Mouse (Mus musculus) kidney, adult 18-20 months (tissue): Measurements from ENCODE around the gene Nae1.
A peak's percentile ranks its signal among the peaks of the same experiment; 100 is the strongest.
"Not testable (repeated sequence)": the region's sequence is repeated elsewhere in the genome, so short reads cannot be mapped to it uniquely, and the experiment has no call there.

ENCODE experiments used
- DNase-seq: peaks from one replicate; pipeline ENCODE4 v3.0.0; 2021

Nae1 gene

DNA sequence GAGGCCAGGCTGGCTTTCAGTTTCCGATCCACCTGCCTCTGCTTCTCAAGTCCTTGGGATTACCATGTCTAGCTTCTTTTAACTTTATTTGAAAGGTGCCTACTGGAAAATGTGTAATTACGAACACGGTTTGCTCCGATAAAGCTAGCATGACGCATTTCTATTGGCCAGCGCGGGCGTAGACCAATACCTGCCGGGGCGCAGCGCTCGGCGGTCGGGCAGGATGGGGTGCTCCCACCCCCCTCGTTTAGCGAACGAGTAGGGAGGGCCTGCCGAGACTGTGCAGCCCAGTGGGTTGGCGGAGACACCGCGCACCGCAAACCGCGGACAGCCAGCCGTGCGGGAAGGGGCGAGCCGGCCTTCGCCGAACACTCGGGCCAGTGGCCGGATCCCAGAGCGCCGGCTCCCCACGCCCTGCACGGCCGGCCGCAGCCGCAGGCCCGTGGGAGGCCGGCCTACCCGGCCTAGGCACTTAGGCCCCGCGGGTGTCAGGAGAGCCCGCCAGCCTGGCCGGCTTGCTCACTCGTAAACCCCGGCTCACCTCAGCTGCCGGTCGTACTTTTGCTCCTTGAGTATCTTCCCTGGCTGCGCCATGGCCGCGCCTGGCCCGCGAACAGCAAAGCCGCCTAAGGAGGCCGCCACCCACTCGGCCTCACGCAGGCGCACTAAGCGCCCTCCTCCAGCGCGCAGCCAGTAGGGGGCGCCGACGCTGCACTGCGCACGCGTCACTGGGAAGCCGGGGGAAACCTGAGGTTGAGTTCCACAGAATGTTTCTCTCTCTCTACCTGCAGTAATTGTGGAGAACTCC, at the start of gene Nae1, which contains the start of gene Car7:
Gene Nae1, minus strand, starts transcription at position 667 of the 808 bp plus-strand sequence.
Gene Car7, plus strand, starts transcription at position 719 of the 808 bp plus-strand sequence.
- DNase-seq, result peak; percentile 96

DNA sequence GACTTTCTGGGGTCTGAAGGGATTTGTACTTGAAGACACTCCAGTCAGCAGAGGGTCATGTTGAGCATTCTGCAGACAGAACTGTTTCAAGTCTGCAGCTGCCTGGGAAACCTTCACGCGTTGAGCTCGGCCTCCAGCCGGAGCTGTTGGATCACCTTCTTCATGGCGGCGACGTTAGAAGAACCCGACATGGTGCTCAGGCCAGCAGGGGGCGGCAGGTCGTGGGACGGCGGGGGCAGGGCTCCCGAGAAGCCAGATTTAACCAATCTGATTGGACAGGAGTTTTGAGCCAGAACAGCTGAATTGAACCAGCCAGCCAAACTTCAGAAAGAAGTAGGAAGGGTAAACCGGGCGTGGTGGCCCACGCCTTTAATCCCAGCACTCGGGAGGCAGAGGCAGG, 43.2 kb upstream of the Nae1 start:
- not testable (repeated sequence) for DNase-seq

- DNase-seq, result no peak
These were observed 42.4 kb upstream of the Nae1 start for GRCm38 (mm10) chr8:104576820-104577219.

DNA sequence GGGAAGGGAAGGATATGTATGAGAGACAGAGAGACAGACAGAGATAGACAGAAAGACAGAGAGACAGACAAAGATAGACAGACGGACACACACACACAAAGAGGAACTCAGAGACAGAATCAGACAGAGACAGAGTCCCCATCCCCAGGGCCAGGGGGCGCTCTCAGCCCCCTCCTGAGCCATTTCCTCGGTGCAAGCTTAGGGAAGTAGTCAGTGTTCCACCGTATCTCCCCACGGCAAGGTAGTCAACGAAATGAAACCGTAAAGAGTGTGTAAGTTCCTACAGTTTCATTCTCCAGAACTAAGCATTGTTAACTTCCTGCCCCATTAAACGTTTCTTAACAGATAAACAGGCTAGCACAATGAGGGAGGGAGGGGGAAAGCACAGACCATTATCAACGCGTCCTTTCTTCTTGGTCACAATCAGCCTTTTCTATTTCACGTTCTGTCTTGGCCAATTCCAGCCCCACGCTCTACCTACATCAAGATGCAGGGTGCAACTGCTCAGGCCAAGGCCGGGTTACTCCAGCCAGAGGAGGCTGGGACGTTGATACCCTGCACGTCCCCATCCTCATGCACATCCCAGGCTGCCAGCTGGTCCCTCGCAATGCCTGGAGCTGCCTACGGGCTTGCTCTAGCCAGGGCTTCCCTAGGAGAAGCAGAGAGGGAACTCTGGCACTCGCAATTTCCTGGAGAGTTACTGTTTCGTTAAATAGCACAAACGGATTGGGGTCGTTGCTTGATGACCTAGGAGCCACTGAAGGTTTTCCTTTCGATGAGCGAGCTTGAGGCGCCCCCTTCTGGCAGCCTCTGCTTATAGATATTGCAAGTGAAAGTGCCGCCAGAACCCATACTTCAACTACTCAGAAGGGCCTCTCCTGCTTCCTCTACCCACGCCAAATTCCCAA, 36.3 kb upstream of the Nae1 start:
- DNase-seq, result peak; percentile 88

DNA sequence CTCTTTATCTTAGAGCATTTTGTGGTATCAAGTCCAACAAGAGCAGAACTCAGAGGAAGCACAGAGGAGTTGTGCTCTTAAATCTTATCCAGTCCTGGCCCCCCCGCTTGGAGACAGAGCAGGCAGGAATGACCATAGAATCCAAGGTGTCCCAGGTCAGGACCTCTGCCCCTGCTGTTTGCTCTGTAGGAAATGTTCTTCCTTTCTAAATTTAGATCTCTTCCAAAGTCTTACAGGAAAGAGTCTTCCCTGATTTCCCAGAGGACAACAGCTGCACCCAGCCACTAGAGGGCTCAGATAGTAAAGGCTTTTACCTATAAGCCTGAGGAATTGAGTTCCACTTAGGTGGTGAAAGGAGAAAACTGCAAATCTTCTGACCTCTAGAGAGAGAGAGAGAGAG, 35.1 kb upstream of the Nae1 start:
- DNase-seq, result peak; percentile 58

DNA sequence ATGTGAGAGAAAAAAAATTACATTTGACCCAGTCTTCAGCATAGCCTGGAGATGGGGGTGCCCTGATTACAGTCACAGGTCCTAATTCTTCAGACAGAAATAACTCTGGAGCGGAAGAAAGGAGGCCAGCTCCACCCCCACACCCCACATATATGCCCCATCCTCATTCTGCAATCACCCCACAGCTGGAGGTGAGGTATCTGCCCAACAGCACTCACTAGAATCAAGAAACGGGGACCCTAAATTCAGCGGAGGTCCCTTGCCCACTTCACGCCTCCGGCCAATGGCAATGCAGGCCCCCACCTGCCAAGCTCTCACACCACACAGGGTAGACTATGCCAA, 31.0 kb upstream of the Nae1 start:
- no peak for DNase-seq

GRCm38 (mm10) chr8:104564633-104565456, 30.4 kb upstream of the Nae1 start:
- DNase-seq, result peak; percentile 88

- DNase-seq, result no peak
These were observed 26.3 kb upstream of the Nae1 start for GRCm38 (mm10) chr8:104560731-104561130.

DNA sequence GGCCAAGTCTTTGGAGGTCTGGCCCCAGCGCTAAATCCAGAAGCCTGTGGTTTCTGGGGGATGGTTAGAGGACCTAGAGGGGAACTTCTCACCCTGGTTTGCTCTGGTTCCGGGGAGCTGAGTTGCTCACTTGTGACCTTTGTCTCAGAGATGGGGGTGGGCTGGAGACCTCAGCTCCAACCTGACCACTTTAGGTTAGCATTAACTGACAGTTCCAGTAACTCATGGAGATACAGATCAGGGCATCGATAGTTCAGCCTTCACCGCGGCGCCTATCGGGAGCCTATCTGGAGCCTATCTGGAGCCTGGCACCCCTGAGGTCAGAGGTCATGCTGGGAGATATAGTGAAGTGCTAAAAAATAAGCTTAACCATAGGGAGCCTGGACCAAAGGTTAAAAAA, 22.8 kb upstream of the Nae1 start:
- no peak for DNase-seq

DNA sequence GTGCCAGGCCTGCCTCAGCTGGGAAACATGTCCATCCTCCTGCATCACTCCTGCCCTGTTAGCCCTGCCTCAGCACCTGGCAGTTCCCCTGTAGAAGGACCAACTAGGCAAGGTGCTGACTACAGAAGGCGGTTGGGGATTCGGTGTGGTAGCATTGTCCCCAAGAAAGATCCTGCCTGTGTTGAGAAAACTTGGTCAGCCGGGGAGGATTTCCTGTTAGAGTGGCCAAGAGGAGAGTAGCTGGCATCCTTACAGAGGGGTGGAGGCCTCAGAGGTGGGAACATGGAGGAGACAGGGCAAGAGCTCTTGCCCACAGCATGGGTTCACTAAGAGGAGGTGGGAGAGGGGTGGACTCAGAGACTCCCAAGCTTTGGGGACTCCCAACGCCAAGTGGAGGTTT, 20.8 kb upstream of the Nae1 start:
- no peak for DNase-seq

GRCm38 (mm10) chr8:104543440-104544045, 9.1 kb upstream of the Nae1 start:
- no peak for DNase-seq

- DNase-seq, result no peak
These were observed 7.7 kb upstream of the Nae1 start for GRCm38 (mm10) chr8:104542160-104542559.

GRCm38 (mm10) chr8:104541515-104541880, 7.1 kb upstream of the Nae1 start:
- no peak for DNase-seq

- peak; percentile 40 for DNase-seq
These were observed 6.5 kb upstream of the Nae1 start for GRCm38 (mm10) chr8:104540710-104541514.

GRCm38 (mm10) chr8:104540238-104540637, 5.8 kb upstream of the Nae1 start:
- no peak for DNase-seq

DNA sequence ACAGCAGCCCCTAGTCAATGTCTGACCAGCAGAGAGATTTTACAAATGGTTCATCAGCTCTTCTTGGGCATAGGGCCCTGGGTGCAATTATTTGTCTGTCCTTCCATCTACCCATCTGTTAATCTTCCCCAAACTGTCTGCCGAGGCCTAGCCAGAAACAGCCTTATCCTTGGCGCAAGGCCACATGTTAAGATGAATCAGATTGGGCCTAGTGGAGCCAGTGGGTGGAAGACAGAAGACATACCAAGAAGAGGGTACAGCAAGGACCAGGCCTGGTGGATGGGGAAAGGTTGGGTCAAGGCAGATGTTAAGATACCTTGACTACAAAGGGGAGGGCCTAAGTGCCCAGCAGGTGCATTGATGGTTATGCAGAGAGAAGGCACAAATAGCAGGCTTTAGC, 5.1 kb upstream of the Nae1 start:
- DNase-seq, result no peak

- DNase-seq, result no peak
These were observed 4.5 kb upstream of the Nae1 start for GRCm38 (mm10) chr8:104538896-104539295.

- no peak for DNase-seq
These were observed 1.6 kb upstream of the Nae1 start for GRCm38 (mm10) chr8:104536028-104536427.

GRCm38 (mm10) chr8:104535378-104535777, 941 bp upstream of the Nae1 start:
- peak; percentile 16 for DNase-seq

- DNase-seq, result no peak
These were observed 323 bp upstream of the Nae1 start for GRCm38 (mm10) chr8:104534779-104535141.

DNA sequence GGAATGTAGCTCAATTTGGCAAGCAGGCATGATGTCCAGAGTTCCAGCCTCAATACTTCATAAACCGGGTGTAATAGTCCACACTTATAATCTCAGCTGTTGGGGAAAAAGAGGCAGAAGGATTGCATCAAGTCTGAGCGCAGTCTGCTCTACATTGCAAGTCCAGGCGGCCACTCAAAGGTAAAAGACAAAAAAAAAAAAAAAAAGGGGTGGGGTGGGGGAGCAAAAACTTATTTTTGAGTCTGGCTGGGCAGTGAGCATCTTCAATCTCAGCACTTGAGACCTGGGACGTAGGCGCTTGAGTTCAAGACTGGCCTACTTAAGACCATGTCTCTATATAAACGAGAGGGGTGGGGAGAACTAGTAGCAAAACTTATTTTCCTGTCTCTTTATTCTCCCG, 886 bp downstream of the Nae1 start:
- no peak for DNase-seq

DNA sequence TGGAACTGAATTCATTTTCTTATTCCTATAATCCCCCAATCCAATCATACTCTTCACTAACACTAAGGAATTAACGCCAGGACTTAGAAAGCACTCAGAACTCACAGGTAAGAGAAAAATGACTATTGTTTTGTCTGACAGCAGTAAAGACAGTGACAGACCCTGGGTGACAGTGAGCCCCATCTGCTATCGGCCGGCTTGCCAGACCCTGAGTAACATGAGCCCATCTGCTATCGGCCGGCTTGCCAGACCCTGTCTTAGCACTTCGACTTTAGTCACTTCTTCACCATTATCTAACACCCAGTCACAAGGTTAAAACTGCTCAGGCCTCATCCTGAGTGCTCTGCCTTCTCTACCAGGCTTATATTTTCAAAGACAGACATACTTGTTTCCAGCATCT, 4.8 kb downstream of the Nae1 start:
- no peak for DNase-seq
